Mouse (Mus musculus): Measurements from ENCODE around the gene Depdc7. TPM values are rescaled to one million over a fixed set of nuclear protein-coding genes. Genes with fewer than 3 reads are reported as not detected.

Depdc7 gene
- polyA plus RNA-seq, 1 experiment: 2.3 TPM

GRCm38 (mm10) chr2:104741896-104742740 is 560 bp downstream of the Depdc7 start:
- Histone ChIP-seq H3K4me3 (ENCODE audit: insufficient read depth, low read length) (peak overlapping the region; percentile 44), H3K4me1 (ENCODE audit: control insufficient read depth, insufficient read depth, low read length) (peaks cover 2% of the 10 kb centered on the region; the same call in 1 of the 2 replicates), H3K27ac (ENCODE audit: insufficient read depth, low read length) (no peak overlapping the region)
- TF ChIP-seq POLR2A (IDR thresholded peaks at IDR 0.05; ENCODE audit: extremely low read depth, insufficient read depth, low read length) (no peak), CTCF (IDR thresholded peaks at IDR 0.05; ENCODE audit: extremely low read depth, insufficient read depth, low read length) (no peak)

DNA sequence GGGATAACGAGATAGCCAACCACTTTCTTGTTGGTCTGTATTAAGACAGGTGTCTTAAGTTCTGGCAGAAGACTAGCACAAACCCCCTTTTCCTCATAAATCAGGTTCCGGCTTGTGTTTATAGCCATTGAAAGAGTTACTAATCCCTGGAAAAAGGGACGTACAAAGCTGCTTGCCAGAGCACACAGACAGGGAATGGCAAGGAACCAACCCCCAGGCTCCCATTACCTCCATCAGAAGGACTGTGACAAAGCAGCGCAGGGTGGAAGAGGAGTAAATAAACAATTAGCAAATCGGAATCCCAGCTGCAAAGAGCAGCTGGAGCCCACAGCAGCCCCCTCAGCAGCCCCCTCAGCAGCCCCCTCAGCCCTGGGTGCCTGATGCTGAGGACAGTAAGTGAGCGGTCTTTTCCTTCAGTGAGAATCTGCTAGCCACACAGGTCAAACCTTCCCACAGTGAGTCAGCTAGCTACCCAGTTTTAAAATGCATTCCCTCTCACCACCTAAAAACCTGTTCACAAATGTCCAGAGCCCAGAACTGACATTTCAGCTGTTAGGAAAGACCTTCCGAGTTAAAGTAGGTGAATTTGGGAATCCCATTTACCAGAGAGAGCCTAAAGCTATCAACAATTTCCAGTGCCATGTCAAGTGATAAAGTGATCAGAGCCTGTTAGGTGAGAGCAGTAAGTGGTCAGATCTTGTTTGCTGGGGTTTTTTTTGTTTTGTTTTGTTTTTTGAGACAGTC is 1.5 kb downstream of the Depdc7 start:
- Histone ChIP-seq H3K27ac (ENCODE audit: insufficient read depth, low read length) (no peak overlapping the region), H3K4me3 (ENCODE audit: insufficient read depth, low read length) (no peak overlapping the region), H3K4me1 (ENCODE audit: control insufficient read depth, insufficient read depth, low read length) (peaks cover 2% of the 10 kb centered on the region; the same call in 1 of the 2 replicates)
- TF ChIP-seq POLR2A (IDR thresholded peaks at IDR 0.05; ENCODE audit: extremely low read depth, insufficient read depth, low read length) (no peak), CTCF (IDR thresholded peaks at IDR 0.05; ENCODE audit: extremely low read depth, insufficient read depth, low read length) (no peak)

DNA sequence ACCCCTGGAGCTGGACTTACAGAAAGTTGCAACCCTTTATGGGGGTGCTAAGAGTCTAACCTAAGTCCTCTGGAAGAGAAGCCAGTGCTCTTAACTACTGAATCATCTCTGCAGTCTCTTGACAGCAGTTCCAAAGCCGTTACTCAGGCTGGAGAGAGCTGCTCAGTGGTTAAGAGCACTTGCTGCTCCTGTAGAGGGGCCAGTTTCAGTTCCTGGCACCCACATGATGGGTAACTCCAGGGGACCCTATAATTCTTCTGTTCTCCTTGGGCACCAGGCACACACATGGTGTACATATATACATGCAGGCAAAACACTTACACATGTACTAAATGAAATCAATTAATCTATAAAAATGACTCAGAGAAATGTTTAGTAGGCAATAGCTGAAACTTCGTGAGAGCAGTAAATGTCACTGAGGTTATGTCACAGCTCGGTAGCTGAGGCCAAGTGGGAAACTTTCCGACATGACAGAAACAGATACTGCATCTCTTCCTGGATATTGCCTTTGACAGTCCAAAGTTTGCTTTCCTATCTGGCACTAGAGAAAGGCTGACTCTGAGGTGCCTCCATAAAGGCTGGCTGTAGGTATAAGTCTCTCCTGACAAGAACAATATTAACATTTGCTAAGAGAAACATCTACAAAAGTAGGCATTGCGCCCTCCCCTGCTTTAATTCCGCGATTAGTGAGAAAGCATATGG is 2.3 kb downstream of the Depdc7 start:
- TF ChIP-seq CTCF (IDR thresholded peaks at IDR 0.05; ENCODE audit: extremely low read depth, insufficient read depth, low read length) (no peak), POLR2A (IDR thresholded peaks at IDR 0.05; ENCODE audit: extremely low read depth, insufficient read depth, low read length) (no peak)
- Histone ChIP-seq H3K4me3 (ENCODE audit: insufficient read depth, low read length) (no peak overlapping the region), H3K27ac (ENCODE audit: insufficient read depth, low read length) (no peak overlapping the region), H3K4me1 (ENCODE audit: control insufficient read depth, insufficient read depth, low read length) (peaks cover 2% of the 10 kb centered on the region; the same call in 1 of the 2 replicates)

GRCm38 (mm10) chr2:104739691-104740090 is 3.0 kb downstream of the Depdc7 start:
- no peak overlapping the region for H3K4me3 ChIP-seq (ENCODE audit: insufficient read depth, low read length)
- no peak overlapping the region for H3K27ac ChIP-seq (ENCODE audit: insufficient read depth, low read length)
- TF ChIP-seq CTCF (IDR thresholded peaks at IDR 0.05; ENCODE audit: extremely low read depth, insufficient read depth, low read length) (no peak), POLR2A (IDR thresholded peaks at IDR 0.05; ENCODE audit: extremely low read depth, insufficient read depth, low read length) (no peak)
- H3K4me1 ChIP-seq (ENCODE audit: control insufficient read depth, insufficient read depth, low read length): peaks cover 2% of the 10 kb centered on the region; the same call in 1 of the 2 replicates

- TF ChIP-seq CTCF (IDR thresholded peaks at IDR 0.05; ENCODE audit: extremely low read depth, insufficient read depth, low read length) (no peak), POLR2A (IDR thresholded peaks at IDR 0.05; ENCODE audit: extremely low read depth, insufficient read depth, low read length) (no peak)
- Histone ChIP-seq H3K4me1 (ENCODE audit: control insufficient read depth, insufficient read depth, low read length) (no peaks in the 10 kb centered on the region), H3K27ac (ENCODE audit: insufficient read depth, low read length) (no peak overlapping the region), H3K4me3 (ENCODE audit: insufficient read depth, low read length) (no peak overlapping the region)
Measured at GRCm38 (mm10) chr2:104736241-104736640, 6.4 kb downstream of the Depdc7 start.

GRCm38 (mm10) chr2:104732562-104733256 is 10.0 kb downstream of the Depdc7 start:
- Histone ChIP-seq H3K4me1 (ENCODE audit: control insufficient read depth, insufficient read depth, low read length) (no peaks in the 10 kb centered on the region), H3K4me3 (ENCODE audit: insufficient read depth, low read length) (no peak overlapping the region), H3K27ac (ENCODE audit: insufficient read depth, low read length) (no peak overlapping the region)
- TF ChIP-seq POLR2A (IDR thresholded peaks at IDR 0.05; ENCODE audit: extremely low read depth, insufficient read depth, low read length): no peak
- no peak for TF ChIP-seq CTCF (IDR thresholded peaks at IDR 0.05; ENCODE audit: extremely low read depth, insufficient read depth, low read length)

GRCm38 (mm10) chr2:104732033-104732444 is 10.6 kb downstream of the Depdc7 start:
- Histone ChIP-seq H3K4me1 (ENCODE audit: control insufficient read depth, insufficient read depth, low read length) (no peaks in the 10 kb centered on the region), H3K27ac (ENCODE audit: insufficient read depth, low read length) (no peak overlapping the region), H3K4me3 (ENCODE audit: insufficient read depth, low read length) (no peak overlapping the region)
- TF ChIP-seq POLR2A (IDR thresholded peaks at IDR 0.05; ENCODE audit: extremely low read depth, insufficient read depth, low read length): no peak
- no peak for TF ChIP-seq CTCF (IDR thresholded peaks at IDR 0.05; ENCODE audit: extremely low read depth, insufficient read depth, low read length)

GRCm38 (mm10) chr2:104727369-104727768 is 15.3 kb downstream of the Depdc7 start:
- no peak overlapping the region for H3K4me3 ChIP-seq (ENCODE audit: insufficient read depth, low read length)
- H3K4me1 ChIP-seq (ENCODE audit: control insufficient read depth, insufficient read depth, low read length): no peaks in the 10 kb centered on the region
- TF ChIP-seq CTCF (IDR thresholded peaks at IDR 0.05; ENCODE audit: extremely low read depth, insufficient read depth, low read length) (no peak), POLR2A (IDR thresholded peaks at IDR 0.05; ENCODE audit: extremely low read depth, insufficient read depth, low read length) (no peak)
- H3K27ac ChIP-seq (ENCODE audit: insufficient read depth, low read length): no peak overlapping the region

GRCm38 (mm10) chr2:104722021-104722420 is 20.7 kb downstream of the Depdc7 start:
- H3K27ac ChIP-seq (ENCODE audit: insufficient read depth, low read length): no peak overlapping the region
- no peaks in the 10 kb centered on the region for H3K4me1 ChIP-seq (ENCODE audit: control insufficient read depth, insufficient read depth, low read length)
- no peak for TF ChIP-seq POLR2A (IDR thresholded peaks at IDR 0.05; ENCODE audit: extremely low read depth, insufficient read depth, low read length)
- no peak for TF ChIP-seq CTCF (IDR thresholded peaks at IDR 0.05; ENCODE audit: extremely low read depth, insufficient read depth, low read length)
- H3K4me3 ChIP-seq (ENCODE audit: insufficient read depth, low read length): no peak overlapping the region

Measured in cortical plate, adult 2 months (tissue).